Mouse (Mus musculus) 3T3-L1 (cell line): ENCODE measurements at regions not wholly inside any gene's neighbourhood (a gene's known extent, or its start where the extent isn't known, plus 50 kb on each side); places are given as distances from the start of the nearest gene placed in this dataset.

ENCODE experiments used
- DNase-seq: peaks from one replicate; pipeline ENCODE4 v3.0.0-alpha.2; 2015; ENCODE audit warnings: low read depth, low spot score

DNA sequence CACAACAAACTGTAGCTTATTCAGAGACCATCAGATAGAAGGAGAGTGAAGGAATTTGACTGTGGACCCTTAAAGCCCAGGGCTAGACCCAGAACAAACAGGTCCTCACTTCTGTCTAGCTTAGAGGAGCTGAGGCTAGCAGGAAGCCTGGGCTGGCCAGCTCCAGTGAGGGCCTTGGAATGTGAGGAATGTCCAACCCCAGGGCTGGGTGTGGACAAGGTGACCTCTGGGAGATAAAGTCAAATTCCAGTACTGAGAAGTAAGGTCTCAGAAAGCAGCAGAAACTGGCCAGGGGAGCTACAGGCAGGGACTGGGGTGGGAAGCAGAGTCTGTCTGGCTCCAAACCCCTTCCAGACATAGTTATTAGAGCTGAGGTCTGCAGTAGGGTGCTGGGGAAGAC, 51.0 kb upstream of the Ssbp3 start:
- peak; percentile 90 for DNase-seq

DNA sequence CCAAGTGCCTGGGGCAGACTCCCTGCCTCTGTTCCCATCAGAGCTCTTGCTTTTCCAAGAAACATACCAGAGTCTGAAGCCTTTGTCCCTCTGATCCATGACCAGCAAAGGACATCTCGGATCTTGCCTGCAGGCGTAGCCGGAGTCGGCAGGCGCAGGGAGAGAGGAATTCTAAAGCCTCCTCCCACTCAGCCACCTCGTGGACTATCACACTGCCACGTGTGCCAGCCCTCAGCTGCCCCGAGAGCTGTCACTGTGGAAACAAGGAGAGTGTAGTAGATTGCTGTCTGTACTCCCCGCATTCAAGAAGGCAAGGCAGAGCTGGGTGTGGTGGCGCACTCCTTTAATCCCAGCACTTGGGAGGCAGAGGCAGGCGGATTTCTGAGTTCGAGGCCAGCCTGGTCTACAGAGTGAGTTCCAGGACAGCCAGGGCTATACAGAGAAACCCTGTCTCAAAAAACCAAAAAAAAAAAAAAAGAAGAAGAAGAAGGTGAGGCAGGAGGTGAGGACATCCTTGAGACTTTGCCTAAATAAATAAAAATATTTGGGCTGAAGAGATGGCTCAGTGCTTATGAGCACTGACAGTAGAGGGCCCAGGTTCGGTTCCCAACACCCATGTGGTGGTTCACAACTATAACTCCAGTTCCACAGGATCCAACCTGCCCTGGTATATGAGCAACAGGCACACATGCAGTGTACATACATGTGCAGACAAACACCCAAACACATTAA, 52.0 kb upstream of the Ssbp3 start:
- no peak for DNase-seq

DNA sequence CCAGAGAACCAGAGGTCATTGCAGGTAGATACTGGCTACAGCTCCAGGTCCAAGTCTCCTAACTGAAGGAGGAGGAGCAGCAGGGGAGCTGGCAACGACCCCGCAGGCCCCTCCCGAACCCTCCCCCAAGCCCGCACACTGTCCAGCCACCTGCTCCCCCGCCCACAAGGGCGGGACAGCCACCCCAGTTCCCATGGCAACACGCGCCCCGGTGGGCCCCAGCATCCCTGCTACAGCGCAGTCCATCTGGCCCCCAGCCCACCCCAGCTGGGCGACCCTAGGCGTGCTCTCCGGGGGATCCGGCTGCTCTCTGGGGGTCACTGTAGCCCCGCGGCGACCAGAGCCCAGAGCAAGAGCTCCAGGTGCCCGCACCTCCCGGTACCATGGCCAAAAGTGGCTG, 51.0 kb upstream of the Acot11 start:
- DNase-seq, result no peak

DNA sequence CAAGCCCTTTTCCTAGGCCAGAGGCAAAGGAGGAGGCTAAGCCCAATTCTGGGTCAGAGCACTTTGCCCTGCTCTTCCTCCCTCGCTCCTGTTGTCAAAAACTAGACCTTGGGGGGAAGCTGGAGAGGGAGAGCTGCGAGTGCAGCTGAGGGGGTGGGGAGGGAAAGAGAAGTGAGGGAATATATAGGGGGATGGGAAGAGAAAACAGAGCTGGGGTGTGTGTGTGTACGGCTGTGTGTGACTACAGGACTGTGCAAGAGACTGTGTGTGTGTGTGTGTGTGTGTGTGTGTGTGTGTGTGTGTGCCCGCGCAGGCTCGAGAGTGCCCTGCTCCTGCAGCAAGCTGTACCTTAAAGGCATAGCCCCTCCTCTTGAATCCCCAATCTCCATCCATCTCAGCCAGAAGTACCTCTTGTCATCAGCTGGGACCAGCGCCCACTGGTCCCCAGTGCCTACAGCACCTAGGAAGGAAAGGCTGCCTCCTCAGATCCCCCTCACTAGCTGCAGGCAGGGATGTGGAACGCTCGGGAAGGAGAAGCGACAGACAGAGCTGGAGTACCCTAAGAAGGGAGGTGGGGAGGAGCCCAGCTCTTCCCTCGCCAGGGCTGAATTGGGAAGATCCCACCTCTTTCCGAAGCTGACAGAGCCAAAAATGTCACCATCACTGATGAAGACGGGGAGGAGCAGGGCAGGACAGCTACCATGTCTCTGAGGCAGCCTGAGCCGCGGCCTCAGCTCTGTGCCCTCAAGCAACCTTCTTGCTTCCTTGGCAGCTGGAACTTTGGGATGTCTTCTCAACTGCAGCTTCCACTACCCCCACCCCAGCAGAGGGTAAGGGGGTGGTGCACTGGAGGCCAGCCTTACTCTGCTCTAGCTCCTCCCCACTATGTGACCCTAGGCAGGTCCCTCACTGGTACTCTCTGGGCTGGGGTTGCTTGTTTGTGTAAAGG, 49.8 kb upstream of the Acot11 start:
- no peak for DNase-seq
